Mouse (Mus musculus) large intestine, adult 2 months (tissue): ENCODE results near the gene Lrrc28. TPM values are rescaled to one million over a fixed set of nuclear protein-coding genes. Genes with fewer than 3 reads are reported as not detected.

ENCODE experiments used
- DNase-seq: peaks from one replicate; pipeline ENCODE4 v3.0.0-alpha.2; 2012; ENCODE audit warnings: low read depth, low spot score
- WGBS: fragments of 180-500 bp; shearing (Covaris S2); methylation state at CpG from one replicate; pipeline ENCODE4 v1.1.7; 2018; 5-methylcytosine and 5-hydroxymethylcytosine counted together
- polyA plus RNA-seq: library from polyadenylated mRNA; depleted of rRNA; stranded (reverse); fragments of >200 nt; gene quantifications from 2 replicates; pipeline ENCODE4 v1.2.3, GENCODE M21; 2012

Gene Lrrc28
- polyA plus RNA-seq, 1 experiment = 13.3 TPM

DNA sequence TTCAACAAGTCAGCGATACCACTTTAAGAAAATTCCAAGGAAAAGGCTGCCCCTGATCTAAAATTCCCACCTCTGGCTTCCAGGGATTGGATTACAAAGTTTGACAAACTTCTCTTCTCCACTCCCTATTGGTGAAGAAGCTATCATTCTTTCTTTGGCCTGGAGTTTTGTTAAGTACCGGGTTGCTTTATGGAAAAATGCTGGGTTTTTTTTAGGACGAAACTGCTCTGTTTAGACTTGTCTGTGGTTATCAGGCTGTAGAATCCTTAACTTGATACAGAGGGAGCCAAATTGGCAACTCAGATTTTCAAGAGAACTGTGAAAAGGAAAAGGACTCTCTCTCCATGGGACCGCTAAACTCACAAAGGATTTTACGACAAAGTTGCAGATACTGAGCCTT lies 2.2 kb upstream of the Lrrc28 start, which contains the start of gene Ttc23:
Ttc23 (plus strand) TSS at position 134 of the 400 bp plus-strand sequence.
- peak; percentile 62 for DNase-seq
- WGBS = 9% methylated on average over 5 of the region's 5 CpGs

DNA sequence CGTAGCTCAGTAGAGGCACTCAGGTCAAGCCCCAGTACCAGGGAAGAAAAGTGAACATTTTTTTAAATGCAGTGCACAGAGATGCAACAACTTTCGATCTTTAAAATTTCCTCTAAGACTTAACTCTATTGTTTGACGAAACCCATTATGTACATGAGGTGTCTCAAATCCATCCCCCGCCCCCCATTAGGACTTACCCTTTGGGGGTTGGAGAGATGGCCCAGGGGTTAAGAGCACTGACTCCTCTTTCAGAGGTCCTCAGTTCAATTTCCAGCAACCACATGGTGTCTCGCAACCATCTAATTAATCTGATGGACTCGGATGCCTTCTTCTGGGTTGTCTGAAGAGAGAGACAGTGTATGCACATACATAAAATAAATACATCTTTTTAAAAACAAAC lies 1.1 kb upstream of the Lrrc28 start:
- DNase-seq = no peak
- 13% methylated on average over 6 of the region's 6 CpGs for WGBS

DNA sequence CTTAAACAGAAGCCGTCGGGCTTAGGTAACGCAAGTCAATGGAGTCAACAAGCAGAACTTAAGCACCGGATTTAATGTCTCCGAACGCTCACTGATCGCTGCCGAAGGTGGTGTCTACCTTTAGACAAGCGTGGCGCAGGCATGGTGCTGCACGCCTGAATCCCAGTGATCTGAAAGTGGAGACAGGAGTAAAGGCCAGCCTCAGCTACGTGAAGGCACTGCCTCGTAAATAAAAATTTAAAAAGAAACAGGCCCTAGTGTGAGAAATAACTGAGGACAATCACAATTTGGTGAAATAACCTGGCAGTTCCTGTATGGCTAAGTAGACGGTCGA lies 580 bp upstream of the Lrrc28 start:
- no peak for DNase-seq
- WGBS = 1% methylated on average over 15 of the region's 15 CpGs

DNA sequence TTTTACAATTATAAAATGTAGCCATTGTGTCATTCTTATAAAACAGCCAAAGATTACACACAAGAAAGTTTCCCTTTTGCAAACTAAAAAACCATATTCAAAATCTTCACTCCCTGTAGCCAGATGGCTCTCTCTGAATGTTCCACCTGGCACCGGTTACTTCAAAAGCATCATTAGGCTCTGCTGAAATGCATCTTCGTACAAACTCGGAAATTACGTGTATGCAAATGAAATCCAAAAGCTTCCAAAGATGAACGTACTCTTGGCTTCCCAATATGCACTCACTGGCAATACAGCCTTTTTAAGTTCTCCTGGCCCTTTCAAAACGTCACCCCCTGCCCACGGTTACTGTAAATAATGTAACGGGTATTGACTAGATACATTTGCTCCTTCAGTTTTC lies 777 bp downstream of the Lrrc28 start:
- WGBS = 35% methylated on average over 8 of the region's 8 CpGs
- no peak for DNase-seq

DNA sequence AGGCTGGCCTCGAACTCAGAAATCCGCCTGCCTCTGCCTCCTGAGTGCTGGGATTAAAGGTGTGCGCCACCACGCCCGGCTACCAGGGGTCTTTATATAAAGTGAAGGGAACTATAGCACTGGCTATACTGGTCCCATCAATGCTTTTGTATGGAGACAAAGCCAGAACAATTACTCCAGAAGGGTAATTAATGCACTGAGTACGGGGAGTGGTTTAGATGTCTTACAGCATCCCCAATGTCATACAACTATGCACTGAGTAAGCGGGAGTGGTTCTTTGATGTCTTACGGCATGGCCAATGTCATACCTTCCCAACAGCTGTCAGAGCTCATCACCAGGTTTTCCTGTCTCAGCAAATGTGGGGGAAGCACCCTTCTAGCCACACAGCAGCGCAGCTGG lies 2.1 kb downstream of the Lrrc28 start:
- DNase-seq = no peak

DNA sequence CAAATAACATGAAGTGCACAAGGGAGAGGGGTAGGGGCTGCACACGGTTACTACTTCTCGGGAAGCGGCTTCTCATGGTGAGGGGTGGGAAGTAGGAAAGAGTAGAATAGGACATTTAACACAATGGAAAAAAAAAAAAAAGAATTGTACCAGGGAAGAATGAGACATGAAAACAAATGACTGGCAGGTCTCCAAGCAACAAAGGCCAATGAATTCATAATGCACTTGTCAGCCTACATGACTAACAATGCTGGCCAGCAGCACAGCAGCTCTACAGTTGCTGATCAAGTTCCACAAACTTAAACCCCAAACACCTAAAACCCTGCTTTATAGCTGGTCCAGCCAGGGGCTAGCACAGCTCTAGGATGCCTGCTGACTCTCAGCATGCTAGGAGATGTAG lies 6.1 kb downstream of the Lrrc28 start:
- no peak for DNase-seq

More for the DNA sequence above, 2.1 kb downstream of the Lrrc28 start:
- WGBS = 94% methylated on average over 9 of the region's 9 CpGs

DNA sequence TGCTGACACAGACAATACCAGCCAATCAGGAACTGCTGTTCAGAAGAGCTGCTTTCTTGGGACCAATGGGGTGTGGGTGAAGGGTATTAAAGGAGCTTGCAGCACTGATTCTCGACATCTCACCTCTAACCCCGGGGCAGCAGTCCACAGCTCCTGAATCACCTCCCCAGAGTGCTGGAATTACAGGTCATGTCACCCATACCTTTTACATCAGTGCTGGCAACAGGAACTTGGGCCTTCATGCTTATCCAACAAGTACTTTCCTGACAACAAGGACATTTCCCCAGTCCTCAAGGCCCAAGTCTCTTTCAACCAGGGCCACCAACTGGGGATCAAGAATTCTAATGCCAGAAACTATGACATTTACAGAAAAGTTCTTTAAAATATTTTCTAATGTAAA lies 8.9 kb downstream of the Lrrc28 start:
- DNase-seq = no peak
- 66% methylated on average over 2 of the region's 2 CpGs for WGBS

More for the DNA sequence above, 6.1 kb downstream of the Lrrc28 start:
- WGBS = 95% methylated on average over 3 of the region's 3 CpGs

DNA sequence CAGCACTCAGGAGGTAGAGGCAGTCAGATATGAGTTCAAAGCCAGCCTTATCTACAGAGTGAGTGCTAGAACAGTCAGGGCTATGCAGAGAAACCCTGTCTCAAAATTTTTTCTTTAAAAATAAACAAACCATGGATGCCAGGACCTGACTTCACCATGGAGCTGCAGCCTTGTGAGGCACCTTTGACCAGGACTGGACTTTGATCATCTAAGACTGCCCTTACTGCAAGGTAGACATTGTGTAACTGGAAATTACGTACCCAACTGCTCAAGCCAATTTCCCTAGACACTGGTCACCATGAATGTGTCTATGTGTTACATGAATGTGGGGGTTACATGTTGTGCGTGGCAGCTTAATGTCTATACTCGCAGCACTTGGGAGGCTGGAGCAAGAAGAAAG lies 10.9 kb downstream of the Lrrc28 start:
- DNase-seq = no peak
- WGBS = 84% methylated on average over 3 of the region's 3 CpGs

DNA sequence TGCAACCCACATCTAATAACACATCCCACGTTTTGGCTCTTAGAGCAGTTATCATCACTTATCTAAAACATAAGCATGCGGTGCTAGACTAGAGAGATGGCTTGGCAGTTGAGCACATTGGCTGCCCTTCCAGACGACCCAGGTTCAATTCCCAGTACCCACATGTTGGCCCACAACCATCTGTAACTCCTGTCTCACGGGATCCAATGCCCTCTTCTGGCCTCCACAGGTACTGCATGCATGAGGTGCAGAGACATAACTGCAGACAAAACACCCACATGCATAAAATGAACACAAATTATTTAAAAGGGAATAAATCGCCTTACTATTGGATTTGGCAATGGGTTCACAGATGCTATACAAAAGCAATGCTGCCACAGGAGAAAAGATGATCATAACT lies 12.7 kb downstream of the Lrrc28 start:
- 86% methylated on average over 5 of the region's 5 CpGs for WGBS
- DNase-seq = no peak

DNA sequence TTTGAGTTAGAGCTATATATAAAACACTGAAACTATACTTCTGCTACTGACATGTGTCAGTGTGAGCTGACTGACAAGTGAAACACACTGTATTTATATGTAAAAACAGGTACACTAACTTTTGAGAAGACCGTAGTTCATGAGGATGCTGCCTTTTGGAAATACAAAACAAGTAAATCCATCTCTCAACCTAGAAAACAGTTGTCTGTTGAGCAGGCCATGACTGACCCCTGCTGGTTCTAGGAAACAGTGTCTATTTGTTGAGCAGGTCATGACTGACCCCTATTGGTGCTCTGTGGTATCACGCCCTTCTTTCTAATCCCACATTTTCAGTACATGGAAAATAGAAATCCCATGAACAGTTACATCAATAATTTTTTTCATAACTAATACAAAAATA lies 14.3 kb downstream of the Lrrc28 start:
- 9% methylated on average over 2 of the region's 2 CpGs for WGBS

DNA sequence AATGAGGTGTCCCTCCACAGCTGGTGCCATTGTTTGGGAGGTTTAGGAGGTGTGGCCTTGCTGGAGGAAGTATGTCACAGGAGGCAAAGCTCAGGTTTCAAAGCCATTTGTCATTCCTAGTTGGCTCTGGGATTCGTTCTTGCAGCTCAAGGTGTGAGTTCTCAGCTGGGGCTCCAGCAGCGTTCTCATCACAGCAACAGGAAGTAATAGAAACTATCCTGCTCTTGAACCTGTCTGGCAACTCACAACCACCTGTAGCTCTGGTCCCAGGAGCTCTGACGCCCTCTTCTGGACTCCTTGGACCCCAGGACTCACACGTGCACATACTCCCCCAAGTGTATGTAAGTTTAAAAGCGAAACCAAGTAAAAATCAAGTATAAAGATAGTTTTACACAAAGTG lies 15.4 kb downstream of the Lrrc28 start:
- no peak for DNase-seq
- 66% methylated on average over 5 of the region's 5 CpGs for WGBS

More for the DNA sequence above, 14.3 kb downstream of the Lrrc28 start:
- DNase-seq = peak; percentile 40

DNA sequence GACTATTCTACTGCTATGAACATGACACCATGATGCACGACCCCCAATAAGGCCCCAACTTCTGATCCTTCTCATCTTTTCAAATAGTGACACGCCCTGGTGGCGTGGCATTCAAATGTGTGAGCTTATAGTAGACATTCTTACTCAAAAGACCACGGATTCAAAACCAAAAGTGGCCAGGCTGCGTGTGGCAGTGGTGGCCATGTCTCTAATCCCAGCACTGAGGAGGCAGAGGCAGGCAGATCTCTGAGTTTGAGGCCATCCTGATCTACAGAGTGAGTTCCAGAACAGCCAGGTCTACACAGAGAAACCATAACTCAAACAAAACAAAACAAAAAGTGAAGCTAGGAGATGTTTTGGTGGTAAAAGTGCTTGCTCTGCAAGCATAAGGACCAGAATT lies 18.4 kb downstream of the Lrrc28 start:
- 83% methylated on average over 5 of the region's 5 CpGs for WGBS
- no peak for DNase-seq

DNA sequence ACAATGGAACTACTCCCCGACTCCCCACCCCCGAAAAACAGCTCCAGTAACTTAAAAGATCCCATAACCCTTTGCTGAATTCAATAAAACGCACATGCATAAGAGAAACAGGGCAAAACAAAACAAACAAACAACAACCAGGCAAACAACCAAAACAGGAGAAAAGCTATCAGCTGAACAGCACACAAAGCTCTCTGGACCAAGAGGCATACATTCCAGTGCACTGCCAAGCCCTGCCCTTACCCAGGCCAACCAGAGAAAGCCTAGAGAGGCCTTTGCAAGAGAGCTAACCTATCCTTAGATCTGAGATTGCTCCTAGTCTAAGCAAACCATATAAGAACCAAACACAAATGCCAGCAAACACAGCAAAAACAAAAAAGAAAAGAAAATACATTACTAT lies 22.9 kb downstream of the Lrrc28 start:
- 58% methylated on average over 3 of the region's 3 CpGs for WGBS
- no peak for DNase-seq

DNA sequence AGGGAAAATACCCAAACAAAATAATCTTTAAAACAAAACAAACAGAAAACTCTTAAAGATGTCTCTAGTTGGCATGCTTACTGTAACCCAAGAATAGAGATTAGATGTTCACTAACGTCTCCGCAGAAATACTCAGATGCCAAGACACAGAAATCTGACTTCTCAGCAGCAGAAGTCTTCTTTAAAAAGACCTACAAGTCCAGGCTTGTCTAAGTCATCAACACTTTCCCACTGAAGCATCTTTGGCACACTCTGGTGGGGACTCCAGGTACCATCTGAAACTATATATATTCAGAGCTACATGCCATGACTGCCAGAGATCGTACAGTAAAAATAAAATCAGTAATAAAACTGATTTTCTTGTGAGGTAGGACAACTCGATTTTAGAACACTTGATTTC lies 25.2 kb downstream of the Lrrc28 start:
- DNase-seq = no peak
- WGBS = 73% methylated on average over 4 of the region's 4 CpGs

DNA sequence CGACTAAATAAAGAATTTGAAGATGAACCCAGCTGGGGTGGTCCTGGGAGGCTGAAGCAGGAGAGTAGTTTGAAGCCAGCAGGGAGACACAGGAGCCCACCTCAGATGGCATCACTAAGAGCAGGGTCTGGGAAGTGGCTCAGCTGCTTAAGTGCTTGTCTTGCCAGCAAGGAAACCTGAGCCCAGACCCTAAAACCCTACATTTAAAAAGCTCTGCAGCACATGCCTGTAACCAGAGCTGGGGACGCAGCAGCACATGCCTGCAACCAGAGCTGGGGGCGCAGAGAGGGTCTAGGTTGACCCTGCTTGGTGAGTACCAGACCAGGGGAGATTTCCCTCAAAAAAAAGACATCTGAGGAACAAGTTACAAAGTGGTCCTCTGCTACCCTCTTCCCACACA lies 26.8 kb downstream of the Lrrc28 start:
- DNase-seq = no peak
- 92% methylated on average over 3 of the region's 3 CpGs for WGBS

DNA sequence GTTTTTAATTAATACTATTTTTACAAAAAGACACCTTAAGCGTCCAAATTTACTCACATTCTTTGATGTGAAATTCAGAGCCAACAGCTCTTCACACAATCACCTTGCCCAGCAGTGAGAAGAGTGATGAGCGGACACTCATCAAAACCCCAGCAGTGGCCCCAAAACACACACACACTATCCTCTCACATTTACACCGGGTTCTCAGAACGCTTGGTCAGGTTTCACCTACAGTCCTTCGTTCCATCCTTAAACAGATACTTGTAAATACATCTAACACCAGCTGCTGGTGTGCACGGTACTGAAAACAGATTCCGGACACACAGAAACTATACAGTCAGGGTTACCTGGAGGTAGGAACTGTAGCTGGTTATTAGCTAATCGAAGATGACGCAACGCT lies 27.4 kb downstream of the Lrrc28 start:
- DNase-seq = no peak
- 91% methylated on average over 10 of the region's 10 CpGs for WGBS

DNA sequence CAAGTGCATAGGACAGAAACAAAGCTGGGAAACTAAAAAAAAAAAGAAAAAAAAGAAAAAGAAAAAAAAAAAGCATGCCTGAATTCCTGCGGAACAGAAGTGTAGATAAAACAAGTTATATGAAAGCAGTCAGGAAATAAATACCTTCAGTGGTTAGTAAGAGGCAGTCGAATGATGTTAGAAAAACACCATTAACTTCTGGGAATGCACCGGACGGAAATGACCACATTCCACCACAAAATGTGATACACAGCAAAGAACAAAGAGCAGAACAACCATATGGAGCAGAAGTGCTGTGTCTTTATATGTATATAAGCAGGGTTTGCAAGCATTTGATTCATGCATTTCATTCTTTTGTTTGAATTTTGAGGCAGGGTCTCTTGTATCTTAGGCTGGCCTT lies 28.2 kb downstream of the Lrrc28 start:
- no peak for DNase-seq
- 82% methylated on average over 4 of the region's 4 CpGs for WGBS

DNA sequence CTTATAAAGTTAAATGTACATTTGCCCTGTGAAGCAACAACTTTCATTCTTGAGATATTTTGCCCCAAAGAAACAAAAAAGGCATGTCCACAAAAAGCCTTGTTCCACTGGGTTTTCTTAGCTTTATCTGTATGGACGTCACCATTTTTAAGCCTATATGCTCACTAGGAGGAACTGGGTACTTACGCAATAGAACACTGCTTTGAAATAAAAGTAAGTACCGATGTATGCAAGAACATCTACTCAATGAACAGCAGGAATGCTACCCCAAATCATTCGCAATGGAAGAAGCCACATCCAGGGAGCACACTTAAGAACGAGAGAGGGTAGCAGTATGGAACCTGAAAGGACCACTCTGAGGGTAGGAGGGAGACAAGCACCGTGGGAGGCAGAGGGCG lies 30.6 kb downstream of the Lrrc28 start:
- 87% methylated on average over 7 of the region's 7 CpGs for WGBS
- no peak for DNase-seq

DNA sequence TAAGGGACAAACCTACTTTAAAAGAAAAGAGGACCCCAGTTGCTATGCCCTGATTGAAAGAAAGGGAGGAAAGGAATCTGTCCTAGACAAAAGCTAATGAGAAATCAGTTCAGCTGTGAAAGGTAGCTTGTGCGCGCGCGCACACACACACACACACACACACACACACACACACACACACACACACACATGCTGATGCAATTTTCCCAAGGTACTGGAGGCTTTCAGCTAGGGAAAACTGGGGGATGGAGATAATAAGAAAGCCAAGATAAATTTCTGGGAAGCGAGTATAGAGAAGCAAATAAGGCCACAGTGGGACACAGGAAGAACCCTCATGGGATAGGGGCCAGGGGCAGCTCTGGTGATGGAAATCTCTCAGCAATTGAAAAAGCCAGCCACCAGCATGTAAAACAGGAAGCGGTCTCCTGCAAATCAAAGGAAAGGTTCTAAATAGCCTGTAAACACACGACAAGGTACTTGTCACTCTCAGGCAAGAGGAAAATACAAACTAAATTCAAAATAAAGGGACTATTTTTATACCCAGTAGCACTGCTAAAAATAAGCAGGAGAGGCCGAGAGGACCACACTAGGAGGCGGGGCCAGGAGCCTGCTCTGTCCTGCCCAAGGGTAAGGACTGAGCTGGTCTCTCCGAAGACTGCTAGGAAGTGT lies 31.1 kb downstream of the Lrrc28 start:
- WGBS = 80% methylated on average over 10 of the region's 10 CpGs

DNA sequence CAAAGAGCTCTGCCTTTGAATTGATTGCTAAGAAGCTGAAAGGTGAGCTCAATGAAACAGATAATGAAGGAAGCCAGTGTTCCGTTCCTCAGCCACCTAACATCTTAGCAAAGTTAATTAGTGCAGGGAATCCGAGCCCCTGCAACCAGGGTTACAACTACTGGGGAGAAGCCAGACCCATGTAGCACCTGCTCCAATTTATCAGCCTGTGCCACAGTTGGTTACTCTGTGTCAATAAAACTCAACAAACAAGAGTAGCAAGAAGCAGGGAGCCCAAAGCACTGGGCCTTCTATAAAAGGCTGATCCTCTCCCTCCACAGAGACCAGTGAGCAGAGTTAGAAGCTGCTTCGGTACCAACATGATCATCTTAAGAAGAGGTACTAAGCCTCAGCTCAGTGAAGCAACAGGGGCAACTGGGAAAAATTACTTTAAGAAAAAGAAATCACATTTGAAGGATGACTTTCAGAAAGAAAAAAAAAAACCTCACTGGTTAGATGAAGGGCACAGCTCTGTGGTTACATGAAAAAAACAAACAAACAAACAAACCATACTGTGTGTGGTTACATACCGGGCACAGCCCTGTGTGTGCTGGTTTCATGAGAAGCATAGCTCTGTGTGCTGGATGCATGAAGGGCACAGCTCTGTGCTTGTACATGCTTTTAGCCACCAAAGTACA lies 36.6 kb downstream of the Lrrc28 start:
- DNase-seq = no peak
- 46% methylated on average over 4 of the region's 4 CpGs for WGBS

More for the DNA sequence above, 31.1 kb downstream of the Lrrc28 start:
- DNase-seq = no peak

DNA sequence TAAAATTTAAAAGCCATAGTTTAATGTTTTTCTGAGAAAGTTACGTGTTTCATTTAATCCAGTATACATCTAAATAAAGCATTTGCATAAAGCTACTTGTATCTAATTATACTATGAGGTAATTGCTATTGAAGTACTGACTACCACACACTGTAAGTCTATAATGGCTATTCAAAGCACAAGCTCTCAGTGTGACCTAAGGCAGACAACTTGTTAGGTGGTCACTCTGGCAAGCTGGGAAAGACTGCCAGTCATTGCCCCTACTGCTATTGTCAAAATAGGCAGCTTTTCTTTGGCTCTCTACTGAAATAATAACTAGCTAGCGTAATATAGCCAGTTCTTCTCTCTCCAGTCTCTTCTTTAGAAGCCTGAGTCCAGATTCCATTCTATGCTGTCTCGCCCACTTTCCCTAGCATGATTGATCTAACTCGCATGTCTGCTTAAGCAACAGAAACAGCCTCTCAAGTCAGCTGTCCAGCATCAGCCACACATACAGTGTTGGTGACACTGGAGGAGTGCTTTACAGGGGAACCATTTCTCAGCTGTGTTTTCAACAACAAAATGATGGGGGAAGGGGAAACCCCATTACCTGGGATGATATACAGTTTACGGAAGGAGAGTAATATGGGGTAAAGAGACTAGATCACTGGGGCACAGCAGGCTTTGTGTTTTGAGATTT lies 37.3 kb downstream of the Lrrc28 start:
- 80% methylated on average over 5 of the region's 5 CpGs for WGBS
- DNase-seq = no peak
